Mouse (Mus musculus): ENCODE results near the gene Gsta2. TPM values are rescaled to one million over a fixed set of nuclear protein-coding genes. Genes with fewer than 3 reads are reported as not detected.
"Not testable (repeated sequence)": the region's sequence is repeated elsewhere in the genome, so short reads cannot be mapped to it uniquely, and the experiment has no call there.

Gsta2 gene
- polyA plus RNA-seq, 1 experiment from 2014 or later, result 320 TPM

DNA sequence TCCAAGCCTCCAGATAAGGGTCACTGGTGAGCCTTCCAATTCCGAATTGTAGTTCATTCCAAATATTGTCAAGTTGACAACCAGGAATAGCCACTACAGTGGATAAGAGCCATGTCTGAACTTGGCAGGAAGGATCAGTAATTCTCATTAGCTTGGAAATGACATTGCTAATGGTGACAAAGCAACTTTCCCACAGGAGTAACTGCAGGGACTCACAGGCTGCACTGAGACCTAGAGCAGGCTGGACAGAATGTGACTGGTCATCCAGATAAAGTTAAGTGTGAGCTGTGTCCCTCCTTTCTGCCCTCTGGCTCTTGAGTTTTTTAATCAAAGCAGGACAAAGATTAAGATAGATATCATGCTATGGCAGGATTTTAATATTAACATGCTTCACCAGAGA, 66.5 kb downstream of the Gsta2 start:
- not testable (repeated sequence) for DNase-seq (ENCODE audit: low spot score); H3K4me1 ChIP-seq (replicated peaks; ENCODE audit: insufficient read depth, low read length); H3K9ac ChIP-seq (ENCODE audit: low read depth, low read length); H3K4me2 ChIP-seq (ENCODE audit: low read length); H3K27ac ChIP-seq; ATAC-seq (replicated peaks; ENCODE audit: low FRiP score, low read depth); H3K27me3 ChIP-seq (ENCODE audit: insufficient read depth, low read length); H3K36me3 ChIP-seq (ENCODE audit: insufficient read depth, low read length); H3K9me3 ChIP-seq (replicated peaks; ENCODE audit: low read length); H3K4me3 ChIP-seq (replicated peaks; ENCODE audit: low read depth, low read length)
- WGBS, result 75% methylated on average over 1 of the region's 1 CpGs

DNA sequence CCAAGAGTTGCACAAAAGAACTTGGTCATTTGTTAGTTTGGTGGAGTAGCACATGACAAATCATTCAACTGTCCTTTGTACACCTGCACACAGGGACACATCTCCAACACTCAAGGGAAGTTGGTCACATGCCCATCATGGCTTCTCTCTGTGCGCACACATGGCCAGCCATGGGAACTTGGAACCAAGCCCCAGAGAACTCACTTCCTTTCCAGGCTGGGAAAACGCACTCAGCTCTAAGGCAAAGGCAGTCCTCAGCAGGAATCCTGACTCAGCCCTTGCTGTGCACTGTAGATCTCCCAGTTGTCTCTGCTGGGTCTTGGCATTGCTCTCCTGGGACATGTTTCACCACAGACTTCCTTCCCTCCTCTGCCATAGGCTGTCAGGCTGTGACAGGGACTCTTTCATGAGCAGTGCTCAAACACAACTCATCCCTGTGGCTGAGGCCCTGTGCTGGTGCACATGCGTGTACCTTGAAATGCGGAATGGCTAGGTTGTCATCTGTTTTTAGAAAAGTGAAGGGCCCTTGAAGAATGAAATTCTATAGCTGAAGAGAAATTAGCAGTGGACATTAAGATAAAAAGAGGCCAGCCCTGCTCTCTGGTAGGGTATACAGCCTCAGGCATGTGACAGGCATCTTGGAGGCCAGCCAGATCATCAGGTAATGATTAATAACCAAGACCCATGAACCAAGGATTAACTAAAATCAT, 73.4 kb downstream of the Gsta2 start:
- not testable (repeated sequence) for H3K27ac ChIP-seq; DNase-seq (ENCODE audit: low spot score); H3K36me3 ChIP-seq (ENCODE audit: insufficient read depth, low read length); H3K27me3 ChIP-seq (ENCODE audit: insufficient read depth, low read length); H3K4me2 ChIP-seq (ENCODE audit: low read length); H3K4me1 ChIP-seq (replicated peaks; ENCODE audit: insufficient read depth, low read length); H3K9ac ChIP-seq (ENCODE audit: low read depth, low read length); H3K9me3 ChIP-seq (replicated peaks; ENCODE audit: low read length); H3K4me3 ChIP-seq (replicated peaks; ENCODE audit: low read depth, low read length)
- ATAC-seq (replicated peaks; ENCODE audit: low FRiP score, low read depth), result peak; percentile 90
- WGBS, result 77% methylated on average over 4 of the region's 4 CpGs

Other genes starting within 250 kb of the Gsta2 start
- 49.9 and 50.3 TPM in 2 replicates for gene Fbxo9, start 246.7 kb downstream of the Gsta2 start, polyA plus RNA-seq (2015; fragmentation: Nextera tagmentation; extraction: Ambion mirVana)
- gene Ick, start 246.6 kb downstream of the Gsta2 start, polyA plus RNA-seq (2015; fragmentation: Nextera tagmentation; extraction: Ambion mirVana), result 21.9 and 22.8 TPM in 2 replicates
- gene Gsta4, start 173.0 kb downstream of the Gsta2 start, polyA plus RNA-seq (2015; fragmentation: Nextera tagmentation; extraction: Ambion mirVana), result 194 and 196 TPM in 2 replicates
- 23.4 and 33.9 TPM in 2 replicates for gene Gsta1, start 125.1 kb downstream of the Gsta2 start, polyA plus RNA-seq (2015; fragmentation: Nextera tagmentation; extraction: Ambion mirVana)
- 8.4 and 10.3 TPM in 2 replicates for gene Gm3776, start 98.7 kb downstream of the Gsta2 start, polyA plus RNA-seq (2015; fragmentation: Nextera tagmentation; extraction: Ambion mirVana)
- gene Gm10639, start 65.9 kb downstream of the Gsta2 start, polyA plus RNA-seq (2015; fragmentation: Nextera tagmentation; extraction: Ambion mirVana), result 77.2 and 80.9 TPM in 2 replicates
- not detected in 2 replicates for gene Omt2a, start 41.0 kb downstream of the Gsta2 start, polyA plus RNA-seq (2015; fragmentation: Nextera tagmentation; extraction: Ambion mirVana)
- gene Omt2b, start 28.2 kb downstream of the Gsta2 start, polyA plus RNA-seq (2015; fragmentation: Nextera tagmentation; extraction: Ambion mirVana), result not detected in 2 replicates
- gene Dppa5a, start 12.4 kb upstream of the Gsta2 start, polyA plus RNA-seq (2015; fragmentation: Nextera tagmentation; extraction: Ambion mirVana), result 0.20 and 0.24 TPM in 2 replicates
- 2.9 and 3.0 TPM in 2 replicates for gene Ooep, start 22.9 kb upstream of the Gsta2 start, polyA plus RNA-seq (2015; fragmentation: Nextera tagmentation; extraction: Ambion mirVana)
- gene Ddx43, start 40.0 kb upstream of the Gsta2 start, polyA plus RNA-seq (2015; fragmentation: Nextera tagmentation; extraction: Ambion mirVana), result 0.22 TPM in 2 replicates
- gene Cgas, start 87.4 kb upstream of the Gsta2 start, polyA plus RNA-seq (2015; fragmentation: Nextera tagmentation; extraction: Ambion mirVana), result 1.4 and 1.8 TPM in 2 replicates
- gene Mto1, start 92.4 kb upstream of the Gsta2 start, polyA plus RNA-seq (2015; fragmentation: Nextera tagmentation; extraction: Ambion mirVana), result 20.8 and 24.4 TPM in 2 replicates
- 0.70 and 0.99 TPM in 2 replicates for gene Gm17324, start 93.0 kb upstream of the Gsta2 start, polyA plus RNA-seq (2015; fragmentation: Nextera tagmentation; extraction: Ambion mirVana)
- gene Eef1a1, start 133.4 kb upstream of the Gsta2 start, polyA plus RNA-seq (2015; fragmentation: Nextera tagmentation; extraction: Ambion mirVana), result 4,583 and 4,728 TPM in 2 replicates
- gene Slc17a5, start 232.3 kb upstream of the Gsta2 start, polyA plus RNA-seq (2015; fragmentation: Nextera tagmentation; extraction: Ambion mirVana), result 17.7 and 20.4 TPM in 2 replicates

Data from kidney, postnatal 0 days (tissue).